Mouse (Mus musculus): ENCODE results near the gene Senp1. TPM values are rescaled to one million over a fixed set of nuclear protein-coding genes. Genes with fewer than 3 reads are reported as not detected.

The Senp1 gene
- total RNA-seq, 4 experiments from 2014 or later = 13.2 to 15.3 (median 13.9) TPM

DNA sequence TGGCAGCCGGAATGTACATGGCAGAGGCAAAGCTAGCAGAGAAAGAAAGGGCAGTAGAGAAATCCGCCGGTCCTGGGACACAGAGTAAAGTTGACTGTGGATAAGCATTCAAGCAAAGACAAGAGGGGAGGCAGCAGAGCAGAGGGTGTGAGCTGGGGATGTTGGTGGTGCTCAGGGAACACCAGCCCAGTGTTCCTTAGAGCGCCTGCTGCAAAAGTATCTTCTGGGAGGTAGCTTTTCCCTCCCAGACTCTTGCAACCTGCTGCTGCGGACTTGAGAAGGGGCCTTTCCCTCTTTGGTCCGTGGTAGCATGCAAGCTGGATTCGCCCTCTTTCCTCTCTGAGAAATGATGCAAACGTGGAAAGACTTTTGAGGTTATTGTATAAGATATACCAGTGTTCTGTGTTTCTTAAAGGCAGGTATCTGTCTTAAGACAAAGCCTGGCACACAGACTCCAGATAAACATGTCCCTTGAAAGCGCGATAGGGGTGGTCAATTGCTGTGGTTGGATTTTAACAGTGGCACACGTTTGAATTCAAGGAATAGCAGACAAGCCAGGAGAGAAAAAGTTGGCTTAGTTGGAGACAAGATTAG, 14.3 kb upstream of the Senp1 start:
- DNase-seq (ENCODE audit: low spot score in 2 of 2) = no peak

DNA sequence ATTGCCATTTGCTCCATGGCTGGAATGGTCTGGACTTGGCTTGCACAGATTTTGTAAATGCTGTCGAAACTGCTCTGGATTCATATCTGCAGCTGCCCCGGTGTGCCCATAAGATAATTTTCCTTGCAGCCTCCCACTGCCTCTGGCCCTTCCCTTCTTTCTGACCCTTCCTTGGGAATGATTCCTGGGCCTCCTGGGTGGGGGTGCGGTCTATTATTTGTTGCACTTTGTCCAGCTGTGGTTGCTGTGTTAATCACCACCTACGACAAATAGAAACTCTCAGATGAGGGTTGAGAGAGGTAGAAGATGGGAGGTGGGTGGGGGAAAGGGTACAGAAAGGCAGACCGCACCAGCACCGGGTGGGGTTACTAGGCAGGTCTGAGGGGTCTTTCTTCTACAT, 13.7 kb upstream of the Senp1 start:
- no peak for DNase-seq (ENCODE audit: low spot score in 2 of 2)

GRCm38 (mm10) chr15:98106506-98106905, 13.0 kb upstream of the Senp1 start:
- no peak for DNase-seq (ENCODE audit: low spot score in 2 of 2)

GRCm38 (mm10) chr15:98102401-98102800, 8.9 kb upstream of the Senp1 start:
- DNase-seq (ENCODE audit: low spot score in 2 of 2) = no peak

GRCm38 (mm10) chr15:98098519-98098918, 5.0 kb upstream of the Senp1 start:
- no peak for DNase-seq (ENCODE audit: low spot score in 2 of 2)

DNA sequence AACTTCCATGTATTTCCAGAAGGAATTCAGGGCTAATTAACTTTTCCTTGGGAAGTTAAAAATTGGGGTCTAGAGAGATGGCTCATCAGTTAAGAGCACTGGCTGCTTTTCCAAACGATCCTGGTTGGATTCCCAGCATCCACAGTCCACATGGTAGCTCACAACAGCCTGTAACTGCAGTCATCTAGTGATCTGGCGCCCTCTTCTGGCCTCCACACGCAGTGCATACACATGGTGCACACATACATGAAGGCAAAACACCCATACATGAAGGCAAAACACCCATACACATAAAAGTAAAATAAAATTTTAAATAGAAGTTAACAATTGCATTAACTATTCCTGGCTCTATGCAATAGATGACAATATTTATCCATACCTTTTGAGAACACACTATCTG, 3.4 kb upstream of the Senp1 start:
- DNase-seq (ENCODE audit: low spot score in 2 of 2) = no peak

DNA sequence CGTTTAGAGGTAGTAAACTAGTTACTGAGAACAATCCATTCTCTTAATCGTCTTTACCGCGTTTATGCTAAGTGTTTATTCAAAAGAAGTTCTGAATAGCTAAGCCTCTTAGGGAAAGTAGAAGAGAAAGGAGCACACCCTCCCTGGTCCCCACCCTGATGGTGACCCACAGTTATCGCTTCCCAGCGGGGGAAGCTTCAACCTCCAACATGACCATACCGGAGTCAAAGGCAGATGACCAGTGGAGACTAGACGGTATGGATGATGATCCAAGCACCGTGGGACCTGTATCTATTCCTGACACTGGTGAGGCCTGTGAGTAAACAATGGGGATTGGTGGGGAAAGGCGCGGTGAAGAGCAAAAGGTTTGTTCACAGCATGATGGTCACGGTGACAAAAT, 1.4 kb upstream of the Senp1 start:
- no peak for DNase-seq (ENCODE audit: low spot score in 2 of 2)

DNA sequence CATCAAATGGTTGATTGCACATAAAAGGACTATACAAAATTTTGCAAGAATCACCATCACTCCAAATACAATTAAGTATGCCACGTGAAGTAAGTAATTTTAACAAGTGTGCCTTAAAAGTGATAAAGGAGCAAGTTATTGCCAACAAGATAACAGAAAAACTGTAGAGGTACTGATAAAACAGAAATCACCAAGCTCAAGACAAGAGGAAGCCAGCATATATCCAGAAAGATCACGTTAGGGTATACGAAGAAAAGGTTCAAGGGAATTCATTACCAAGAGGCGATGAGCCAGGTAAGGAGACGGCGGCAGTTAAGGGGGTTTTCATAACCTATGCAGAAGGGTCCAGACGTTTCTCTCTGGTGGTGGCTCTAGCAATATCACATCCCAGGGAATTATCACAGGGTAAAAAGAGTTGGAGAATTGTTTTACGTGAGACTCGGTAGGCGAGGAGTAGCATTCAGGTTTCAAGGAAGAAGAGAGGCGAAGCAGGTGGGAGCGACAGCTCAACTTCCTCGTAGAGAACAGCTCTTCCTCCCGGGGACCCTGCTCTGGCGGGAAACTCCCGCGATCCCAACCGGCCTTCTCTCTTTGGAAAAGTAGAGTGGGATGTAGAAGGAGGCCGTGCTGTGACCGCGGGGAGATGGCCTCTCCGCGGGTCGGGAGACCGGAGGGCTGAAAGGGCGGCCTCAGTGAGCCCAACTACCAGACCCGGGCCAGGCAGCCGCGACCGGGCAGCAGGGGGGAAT, 998 bp downstream of the Senp1 start, which contains the start of gene Pfkm:
Gene Pfkm (plus strand): TSS at position 218 of the 749 bp plus-strand sequence.
- DNase-seq (ENCODE audit: low spot score in 2 of 2) = no peak

GRCm38 (mm10) chr15:98091841-98092240, 1.7 kb downstream of the Senp1 start:
- no peak for DNase-seq (ENCODE audit: low spot score in 2 of 2)

GRCm38 (mm10) chr15:98089421-98090183, 3.9 kb downstream of the Senp1 start:
- DNase-seq (ENCODE audit: low spot score in 2 of 2) = no peak

DNA sequence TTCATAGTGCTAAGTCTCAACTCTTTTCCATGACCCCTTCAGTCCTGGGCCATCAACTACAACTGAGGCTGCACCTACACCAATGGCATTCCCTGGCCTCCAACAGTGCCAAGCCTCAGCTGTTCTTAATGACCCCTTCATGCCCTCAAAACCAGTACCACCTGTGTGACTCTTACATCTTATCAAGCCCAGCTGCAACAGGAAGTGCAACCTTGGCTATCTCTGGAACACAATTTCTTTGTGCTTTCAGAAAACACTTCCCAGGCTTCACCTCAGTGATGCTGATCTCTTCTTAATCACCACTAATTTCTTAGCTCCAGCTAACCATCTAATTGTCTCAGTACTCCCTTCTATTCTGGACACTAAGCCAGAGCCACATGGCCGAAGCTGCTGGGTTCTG, 4.7 kb downstream of the Senp1 start:
- no peak for DNase-seq (ENCODE audit: low spot score in 2 of 2)

DNA sequence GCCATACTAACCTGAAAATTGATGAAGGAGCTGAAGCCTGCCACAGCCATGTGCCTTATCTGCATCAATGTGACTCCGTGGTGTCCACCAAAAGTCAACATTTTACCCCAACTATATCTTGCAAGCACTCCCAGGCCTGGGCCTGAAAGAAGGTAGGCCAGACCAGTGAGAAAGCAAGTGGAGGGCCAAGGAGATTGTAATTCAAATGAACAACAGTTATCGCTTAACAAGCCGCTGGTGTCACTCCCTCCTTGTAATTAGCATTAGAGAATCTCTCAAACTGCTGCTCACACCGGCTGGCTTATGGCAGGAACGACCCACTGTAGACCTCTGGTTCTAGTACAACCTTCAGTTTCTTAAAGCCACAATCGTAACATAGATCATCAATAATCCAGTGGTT, 16.6 kb downstream of the Senp1 start:
- DNase-seq (ENCODE audit: low spot score in 2 of 2) = no peak

- DNase-seq (ENCODE audit: low spot score in 2 of 2) = no peak
These were observed 18.5 kb downstream of the Senp1 start for GRCm38 (mm10) chr15:98075034-98075433.

DNA sequence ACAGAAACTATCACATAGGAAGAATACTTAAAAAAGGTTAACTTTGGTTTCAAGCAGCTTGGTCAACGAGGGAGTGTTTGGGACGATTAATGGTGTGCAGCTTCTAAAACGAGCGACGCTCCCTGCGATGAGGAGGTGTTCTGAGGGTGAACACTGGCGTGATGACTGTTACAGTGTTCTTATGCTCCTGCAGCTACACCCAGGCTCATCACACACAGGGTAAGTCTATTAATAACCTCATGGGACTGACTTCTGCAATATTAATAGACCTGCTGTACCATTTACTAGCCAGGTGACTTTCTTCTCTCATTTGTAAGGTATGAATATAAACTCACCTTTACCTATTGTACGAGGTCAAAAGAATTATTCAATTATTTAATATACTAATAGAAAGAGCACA, 19.0 kb downstream of the Senp1 start:
- DNase-seq (ENCODE audit: low spot score in 2 of 2) = no peak

DNA sequence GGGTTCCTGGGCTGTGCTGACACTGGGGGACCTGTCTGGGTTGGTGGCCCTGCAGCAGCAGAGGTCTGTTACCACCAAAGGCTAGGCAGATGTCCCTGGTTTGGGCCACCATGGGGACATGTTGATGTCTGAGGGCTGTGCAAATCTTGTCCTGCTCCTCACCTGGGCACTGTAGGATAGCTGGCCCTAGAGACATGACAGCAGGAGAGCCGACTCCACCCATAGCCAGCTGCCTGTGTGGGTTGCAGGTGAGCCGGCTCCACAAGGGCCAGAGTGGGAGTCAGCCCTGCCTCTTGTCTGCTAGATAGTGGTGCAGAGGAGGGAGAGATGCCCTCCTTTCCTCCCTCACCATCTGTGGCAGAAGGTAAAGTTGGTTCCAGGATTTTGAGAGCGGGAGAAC, 23.2 kb downstream of the Senp1 start:
- peak in 1 of 2 experiments; percentile 22 for DNase-seq (ENCODE audit: low spot score in 2 of 2)

DNA sequence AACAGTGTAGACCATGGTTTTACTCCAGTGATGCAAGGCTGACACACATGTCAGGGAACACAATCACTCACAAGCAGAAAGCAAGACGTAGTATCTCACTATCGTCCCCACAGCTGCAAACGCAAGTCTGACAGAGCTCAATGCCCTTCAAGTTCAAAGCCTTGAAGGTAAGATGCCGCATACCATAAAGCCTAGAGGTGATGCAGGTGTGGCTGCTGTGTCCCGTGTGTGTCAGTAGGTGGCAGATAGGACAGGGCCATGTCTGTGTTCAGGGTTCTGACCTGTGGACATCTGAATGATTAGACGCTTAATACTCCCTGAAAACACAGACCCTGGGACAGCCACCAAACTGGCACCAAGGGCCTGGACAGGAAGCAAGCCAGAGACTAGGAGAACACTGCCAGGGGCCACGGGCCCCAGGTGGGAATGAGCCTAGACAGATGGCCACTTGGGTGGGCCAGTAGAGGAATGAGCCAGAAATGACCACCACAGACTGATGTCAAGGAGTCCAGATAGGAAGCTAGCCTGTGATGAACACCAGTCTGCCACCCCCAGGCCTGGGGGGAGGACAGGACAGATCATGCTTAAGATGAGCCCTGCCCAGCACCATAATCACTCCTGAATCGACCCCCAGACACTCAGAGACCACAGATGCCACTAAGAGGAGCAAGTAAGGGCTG, 23.8 kb downstream of the Senp1 start:
- DNase-seq (ENCODE audit: low spot score in 2 of 2) = no peak

- no peak for DNase-seq (ENCODE audit: low spot score in 2 of 2)
These were observed 25.0 kb downstream of the Senp1 start for GRCm38 (mm10) chr15:98068506-98068905.

GRCm38 (mm10) chr15:98067492-98067891, 26.1 kb downstream of the Senp1 start:
- no peak for DNase-seq (ENCODE audit: low spot score in 2 of 2)

DNA sequence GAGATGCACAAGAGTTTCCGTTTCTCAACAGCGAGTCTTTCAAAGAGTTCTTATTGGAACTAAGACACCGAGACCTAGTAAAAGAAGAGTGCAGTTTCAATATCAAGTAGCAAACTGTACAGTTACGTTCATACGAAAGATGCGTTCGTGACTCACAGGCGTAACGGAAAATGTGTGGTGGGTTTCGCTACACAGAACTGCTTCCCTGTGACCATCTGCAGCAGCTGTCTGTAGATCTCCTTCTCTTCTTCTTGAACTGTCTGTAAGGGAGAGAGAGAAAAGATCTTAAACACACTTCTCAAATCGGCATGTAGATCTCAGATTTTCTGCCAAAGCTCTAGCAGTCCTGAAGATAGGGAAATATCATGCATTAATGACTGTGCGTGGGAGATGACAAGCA, 26.9 kb downstream of the Senp1 start:
- DNase-seq (ENCODE audit: low spot score in 2 of 2) = no peak

GRCm38 (mm10) chr15:98065881-98066280, 27.7 kb downstream of the Senp1 start:
- DNase-seq (ENCODE audit: low spot score in 2 of 2) = no peak

DNA sequence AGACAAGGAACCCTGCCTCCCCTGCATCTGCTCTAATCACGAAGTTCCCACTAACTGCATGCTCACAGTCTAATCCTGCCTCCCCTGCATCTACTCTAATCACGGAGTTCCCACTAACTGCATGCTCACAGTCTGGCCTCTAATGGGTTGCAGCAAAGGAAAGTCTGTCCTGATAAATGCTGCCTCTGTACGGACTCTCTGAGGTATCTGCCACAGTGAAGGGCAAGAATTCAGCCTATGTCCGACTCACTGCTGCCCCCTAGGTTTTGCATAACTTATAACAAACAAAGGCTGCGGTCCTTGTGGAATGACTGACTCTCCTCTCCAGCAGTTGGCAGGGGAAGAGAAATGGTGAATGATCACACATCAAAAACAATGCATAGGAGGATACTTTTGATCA, 38.3 kb downstream of the Senp1 start:
- no peak for DNase-seq (ENCODE audit: low spot score in 2 of 2)

- no peak for DNase-seq (ENCODE audit: low spot score in 2 of 2)
These were observed 41.9 kb downstream of the Senp1 start for GRCm38 (mm10) chr15:98051685-98052084.
